Mouse (Mus musculus) CD4-positive naive resting alpha-beta T cell, adult 76 days (primary cell): ENCODE measurements around the gene Phf8. TPM values are rescaled to one million over a fixed set of nuclear protein-coding genes. Genes with fewer than 3 reads are reported as not detected.

Experiments
- total RNA-seq: library from RNA; stranded (reverse); gene quantifications from one replicate; pipeline ENCODE4 v1.2.4, GENCODE M21; 2023

Phf8 gene
- 61.3 TPM for total RNA-seq

GRCm38 (mm10) chrX:151520458-151521322 lies at the start of gene Phf8:
Phf8 (plus strand) TSS chrX:151520672.

Other genes starting within 250 kb of the Phf8 start
- gene Fam120c, start 176.5 kb upstream of the Phf8 start, total RNA-seq, result 6.7 TPM